Mouse (Mus musculus) embryonic facial prominence, embryonic 12.5 days (tissue): ENCODE measurements around the gene Ndufa5. TPM values are rescaled to one million over a fixed set of nuclear protein-coding genes. Genes with fewer than 3 reads are reported as not detected.
A peak's percentile ranks its signal among the peaks of the same experiment; 100 is the strongest.

Experiments
- ATAC-seq: fragments of 200-750 bp; cut with Nextera tagmentation; 2 replicates; pipeline ENCODE4 v1.8.0; 2017; ENCODE audit not compliant: insufficient number of reproducible peaks, insufficient read depth, low FRiP score, low TSS enrichment
- H3K27ac ChIP-seq: fragments of 300-500 bp; sonication (generic); 2 replicates; pipeline ENCODE4 v1.5.1; 2016; ENCODE audit warnings: mild to moderate bottlenecking
- H3K27me3 ChIP-seq: fragments of 300-500 bp; sonication (generic); 2 replicates; pipeline ENCODE4 v1.6.1; 2016; ENCODE audit warnings: mild to moderate bottlenecking, moderate library complexity
- H3K36me3 ChIP-seq: fragments of 300-500 bp; sonication (generic); 2 replicates; pipeline ENCODE4 v1.6.1; 2016; ENCODE audit warnings: mild to moderate bottlenecking
- H3K4me1 ChIP-seq: fragments of 300-500 bp; sonication (generic); 2 replicates; pipeline ENCODE4 v1.6.1; 2016
- H3K4me2 ChIP-seq: fragments of 300-500 bp; sonication (generic); replicated peaks from 2 replicates; pipeline ENCODE4 v1.6.1; 2016; ENCODE audit warnings: mild to moderate bottlenecking, moderate library complexity
- H3K4me3 ChIP-seq: fragments of 300-500 bp; sonication (generic); 2 replicates; pipeline ENCODE4 v1.5.1; 2016; ENCODE audit warnings: mild to moderate bottlenecking
- H3K9ac ChIP-seq: fragments of 300-500 bp; sonication (generic); 2 replicates; pipeline ENCODE4 v1.6.1; 2016; ENCODE audit warnings: mild to moderate bottlenecking, moderate library complexity
- H3K9me3 ChIP-seq: fragments of 300-500 bp; sonication (generic); 2 replicates; pipeline ENCODE4 v1.6.1; 2016; ENCODE audit warnings: mild to moderate bottlenecking, moderate library complexity
- WGBS: fragments of 180-500 bp; shearing (Covaris S2); methylation state at CpG from one replicate; pipeline ENCODE4 v1.1.7; 2016; 5-methylcytosine and 5-hydroxymethylcytosine counted together
- polyA plus RNA-seq: library from polyadenylated mRNA; unstranded; fragments of >200 nt; fragmentation: Nextera tagmentation; extraction: Ambion mirVana; gene quantifications from 2 replicates; pipeline ENCODE4 v1.2.1, GENCODE M21; 2016

The Ndufa5 gene
- polyA plus RNA-seq, result 327 and 344 TPM in 2 replicates

- peak; percentile 98 for ATAC-seq
- Histone ChIP-seq H3K27ac (0 out of 2 replicates have a peak within 1 kb of the TSS, but pooled peaks have one; percentile 23), H3K4me3 (peak within 1 kb of the TSS; percentile 78), H3K4me1 (peaks cover 8% of the 10 kb centered on the region), H3K4me2 (peak within 1 kb of the TSS; percentile 69), H3K36me3 (peaks cover 6% of the 10 kb centered on the region; the same call in 1 of the 2 replicates), H3K27me3 (no peaks in the 10 kb centered on the region), H3K9me3 (no peaks in the 10 kb centered on the region), H3K9ac (peak within 1 kb of the TSS; percentile 74)
- WGBS, result under 1% methylated on average over 53 of the region's 53 CpGs
Observed at GRCm38 (mm10) chr6:24527155-24528063, at the start of gene Ndufa5. Gene Ndufa5, minus strand, starts transcription at chr6:24528013.

GRCm38 (mm10) chr6:24573319-24573718 lies 45.5 kb upstream of the Ndufa5 start:
- H3K4me1 ChIP-seq, result no peaks in the 10 kb centered on the region
- H3K9me3 ChIP-seq, result no peaks in the 10 kb centered on the region
- no peak overlapping the region for H3K4me2 ChIP-seq
- H3K27me3 ChIP-seq, result no peaks in the 10 kb centered on the region
- no peaks in the 10 kb centered on the region for H3K36me3 ChIP-seq
- no peak overlapping the region for H3K4me3 ChIP-seq
- H3K27ac ChIP-seq, result no peak overlapping the region
- ATAC-seq, result no peak
- no peak overlapping the region for H3K9ac ChIP-seq

- Histone ChIP-seq H3K36me3 (no peaks in the 10 kb centered on the region), H3K4me3 (no peak overlapping the region), H3K9me3 (no peaks in the 10 kb centered on the region), H3K4me2 (no peak overlapping the region), H3K27me3 (no peaks in the 10 kb centered on the region), H3K9ac (no peak overlapping the region), H3K27ac (no peak overlapping the region), H3K4me1 (no peaks in the 10 kb centered on the region)
- no peak for ATAC-seq
- 79% methylated on average over 14 of the region's 14 CpGs for WGBS
Observed at GRCm38 (mm10) chr6:24572431-24572830, 44.6 kb upstream of the Ndufa5 start.

- Histone ChIP-seq H3K9me3 (no peaks in the 10 kb centered on the region), H3K36me3 (no peaks in the 10 kb centered on the region), H3K9ac (no peak overlapping the region), H3K4me2 (no peak overlapping the region), H3K4me1 (no peaks in the 10 kb centered on the region), H3K27me3 (no peaks in the 10 kb centered on the region), H3K4me3 (no peak overlapping the region), H3K27ac (no peak overlapping the region)
- ATAC-seq, result no peak
- 74% methylated on average over 6 of the region's 6 CpGs for WGBS
Observed at GRCm38 (mm10) chr6:24571126-24571525, 43.3 kb upstream of the Ndufa5 start.

- no peak overlapping the region for H3K27ac ChIP-seq
- H3K9ac ChIP-seq, result no peak overlapping the region
- no peaks in the 10 kb centered on the region for H3K27me3 ChIP-seq
- 72% methylated on average over 11 of the region's 11 CpGs for WGBS
- no peak overlapping the region for H3K4me3 ChIP-seq
- no peaks in the 10 kb centered on the region for H3K9me3 ChIP-seq
- no peak for ATAC-seq
- no peaks in the 10 kb centered on the region for H3K36me3 ChIP-seq
- no peak overlapping the region for H3K4me2 ChIP-seq
- no peaks in the 10 kb centered on the region for H3K4me1 ChIP-seq
Observed at GRCm38 (mm10) chr6:24570278-24570677, 42.5 kb upstream of the Ndufa5 start.

GRCm38 (mm10) chr6:24569711-24570110 lies 41.9 kb upstream of the Ndufa5 start:
- WGBS, result 86% methylated on average over 1 of the region's 1 CpGs
- no peaks in the 10 kb centered on the region for H3K9me3 ChIP-seq
- H3K27me3 ChIP-seq, result no peaks in the 10 kb centered on the region
- no peak for ATAC-seq
- no peak overlapping the region for H3K27ac ChIP-seq
- H3K36me3 ChIP-seq, result no peaks in the 10 kb centered on the region
- H3K4me3 ChIP-seq, result no peak overlapping the region
- no peaks in the 10 kb centered on the region for H3K4me1 ChIP-seq
- H3K9ac ChIP-seq, result no peak overlapping the region
- no peak overlapping the region for H3K4me2 ChIP-seq

GRCm38 (mm10) chr6:24568963-24569362 lies 41.1 kb upstream of the Ndufa5 start:
- no peak overlapping the region for H3K9ac ChIP-seq
- no peak overlapping the region for H3K4me2 ChIP-seq
- H3K27ac ChIP-seq, result no peak overlapping the region
- 82% methylated on average over 5 of the region's 5 CpGs for WGBS
- ATAC-seq, result no peak
- no peaks in the 10 kb centered on the region for H3K27me3 ChIP-seq
- no peaks in the 10 kb centered on the region for H3K4me1 ChIP-seq
- H3K9me3 ChIP-seq, result no peaks in the 10 kb centered on the region
- H3K4me3 ChIP-seq, result no peak overlapping the region
- H3K36me3 ChIP-seq, result no peaks in the 10 kb centered on the region

GRCm38 (mm10) chr6:24564886-24565285 lies 37.1 kb upstream of the Ndufa5 start:
- 84% methylated on average over 1 of the region's 1 CpGs for WGBS
- no peaks in the 10 kb centered on the region for H3K4me1 ChIP-seq
- no peak for ATAC-seq

GRCm38 (mm10) chr6:24564081-24564480 lies 36.3 kb upstream of the Ndufa5 start:
- no peaks in the 10 kb centered on the region for H3K27me3 ChIP-seq
- no peaks in the 10 kb centered on the region for H3K36me3 ChIP-seq
- H3K4me2 ChIP-seq, result no peak overlapping the region
- H3K9me3 ChIP-seq, result no peaks in the 10 kb centered on the region
- WGBS, result 74% methylated on average over 9 of the region's 9 CpGs
- no peak for ATAC-seq
- no peak overlapping the region for H3K4me3 ChIP-seq
- no peak overlapping the region for H3K9ac ChIP-seq
- H3K27ac ChIP-seq, result no peak overlapping the region
- H3K4me1 ChIP-seq, result no peaks in the 10 kb centered on the region

More at GRCm38 (mm10) chr6:24564886-24565285, 37.1 kb upstream of the Ndufa5 start:
- H3K4me3 ChIP-seq, result no peak overlapping the region
- no peaks in the 10 kb centered on the region for H3K36me3 ChIP-seq
- no peak overlapping the region for H3K9ac ChIP-seq
- H3K27ac ChIP-seq, result no peak overlapping the region
- no peaks in the 10 kb centered on the region for H3K27me3 ChIP-seq
- H3K4me2 ChIP-seq, result no peak overlapping the region
- no peaks in the 10 kb centered on the region for H3K9me3 ChIP-seq

GRCm38 (mm10) chr6:24555488-24555887 lies 27.7 kb upstream of the Ndufa5 start:
- Histone ChIP-seq H3K9ac (no peak overlapping the region), H3K27me3 (no peaks in the 10 kb centered on the region), H3K36me3 (no peaks in the 10 kb centered on the region), H3K4me3 (no peak overlapping the region), H3K27ac (no peak overlapping the region), H3K9me3 (no peaks in the 10 kb centered on the region), H3K4me1 (peaks cover 3% of the 10 kb centered on the region; the same call in 1 of the 2 replicates), H3K4me2 (no peak overlapping the region)
- no peak for ATAC-seq
- WGBS, result 46% methylated on average over 2 of the region's 2 CpGs

- no peak for ATAC-seq
- H3K27me3 ChIP-seq, result no peaks in the 10 kb centered on the region
- H3K4me2 ChIP-seq, result no peak overlapping the region
- H3K36me3 ChIP-seq, result no peaks in the 10 kb centered on the region
- H3K9me3 ChIP-seq, result no peaks in the 10 kb centered on the region
- WGBS, result 55% methylated on average over 11 of the region's 11 CpGs
- H3K9ac ChIP-seq, result no peak overlapping the region
- H3K4me1 ChIP-seq, result peaks cover 3% of the 10 kb centered on the region; the same call in 1 of the 2 replicates
- no peak overlapping the region for H3K27ac ChIP-seq
- H3K4me3 ChIP-seq, result no peak overlapping the region
Observed at GRCm38 (mm10) chr6:24554427-24555086, 26.7 kb upstream of the Ndufa5 start.

GRCm38 (mm10) chr6:24552046-24552445 lies 24.2 kb upstream of the Ndufa5 start:
- H3K4me1 ChIP-seq, result peaks cover 3% of the 10 kb centered on the region; the same call in 1 of the 2 replicates
- H3K27ac ChIP-seq, result no peak overlapping the region
- no peak overlapping the region for H3K9ac ChIP-seq
- 71% methylated on average over 7 of the region's 7 CpGs for WGBS
- no peaks in the 10 kb centered on the region for H3K36me3 ChIP-seq
- no peak for ATAC-seq
- H3K27me3 ChIP-seq, result no peaks in the 10 kb centered on the region
- H3K4me3 ChIP-seq, result no peak overlapping the region
- H3K4me2 ChIP-seq, result no peak overlapping the region
- no peaks in the 10 kb centered on the region for H3K9me3 ChIP-seq
